Mouse (Mus musculus) megakaryocyte-erythroid progenitor cell, adult 5 weeks (primary cell): ENCODE measurements around the gene Olfr1015. TPM values are rescaled to one million over a fixed set of nuclear protein-coding genes. Genes with fewer than 3 reads are reported as not detected.

Source experiments
- polyA plus RNA-seq: library from polyadenylated mRNA; stranded (reverse); fragments of >175 nt; gene quantifications from 2 replicates; pipeline ENCODE4 v1.2.3, GENCODE M21; 2012

Olfr1015 gene
- polyA plus RNA-seq: not detected in 2 replicates

DNA sequence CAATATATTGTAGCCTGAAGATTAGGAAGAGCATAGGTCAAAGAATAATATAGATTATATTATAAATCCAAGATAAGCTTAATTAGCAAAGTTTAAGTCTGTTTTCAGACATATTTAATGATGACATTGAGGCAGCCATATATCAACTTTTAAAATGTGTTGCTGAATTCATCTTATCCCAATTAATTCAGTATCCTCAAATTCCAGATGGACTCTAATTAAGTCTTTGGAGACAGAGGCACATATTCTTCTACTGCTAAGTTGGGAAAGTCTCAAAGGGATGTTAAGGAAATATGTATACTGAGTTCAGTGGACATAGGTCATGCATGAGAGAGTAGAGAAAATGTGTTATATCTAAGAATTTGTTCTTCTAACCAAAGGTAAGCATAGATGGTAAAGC is at the start of gene Olfr1015:
Olfr1015 (plus strand) TSS at position 301 of the 400 bp plus-strand sequence.

DNA sequence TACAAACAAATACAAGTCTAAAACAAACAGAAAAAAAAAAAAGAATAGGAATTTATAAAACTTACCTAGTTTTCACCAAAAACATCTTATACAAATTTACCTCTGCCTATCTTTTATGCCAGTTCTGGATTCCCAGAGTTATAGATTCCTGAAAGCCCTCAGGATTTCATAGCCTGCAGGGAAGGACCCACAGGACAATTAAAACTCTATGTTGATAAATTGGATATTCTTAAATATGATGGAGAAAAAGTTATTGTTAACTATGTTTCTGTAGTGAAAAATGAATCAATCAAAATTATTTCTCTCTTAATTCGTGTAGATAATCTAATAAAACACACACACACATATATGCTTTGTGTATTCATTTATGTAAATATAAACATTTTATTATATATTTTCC is 19.2 kb upstream of the Olfr1015 start, which contains the start of gene Olfr1012:
Olfr1012 (minus strand) TSS at position 101 of the 400 bp plus-strand sequence.

GRCm38 (mm10) chr2:85766798-85767197 is 15.0 kb upstream of the Olfr1015 start, which contains the start of gene Olfr1013:
TSS of gene Olfr1013 (plus strand) at chr2:85767098.

GRCm38 (mm10) chr2:85772413-85772812 is 9.4 kb upstream of the Olfr1015 start, which contains the start of gene Olfr1014:
TSS of gene Olfr1014 (plus strand) at chr2:85772713.

GRCm38 (mm10) chr2:85802444-85802843 is 20.6 kb downstream of the Olfr1015 start, which contains the start of gene Olfr1016:
TSS of gene Olfr1016 (minus strand) at chr2:85802544.

DNA sequence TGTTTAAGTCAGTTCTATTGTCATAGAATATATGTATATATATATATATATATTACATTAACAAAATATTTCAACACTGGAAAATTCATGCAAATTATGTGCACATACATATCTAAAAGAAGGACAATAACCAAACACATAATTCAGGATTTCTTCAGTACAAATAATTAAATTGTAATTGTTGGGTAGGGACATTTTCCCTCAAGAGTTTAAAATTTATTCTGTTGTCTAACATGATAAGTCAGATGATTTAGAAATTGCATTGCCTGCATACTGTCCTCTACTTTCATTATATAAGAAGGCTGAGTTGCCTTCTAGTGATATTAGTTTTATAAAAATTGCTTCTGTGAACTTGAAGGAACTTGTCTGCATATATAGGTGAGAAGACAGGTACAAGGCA is 36.4 kb downstream of the Olfr1015 start, which contains the start of gene Olfr1018:
Olfr1018 (plus strand) TSS at position 301 of the 400 bp plus-strand sequence.

Other genes with a start within 250 kb of the Olfr1015 start
- gene Olfr996, start 202.8 kb upstream of the Olfr1015 start, polyA plus RNA-seq: not detected in 2 replicates
- 0.06 TPM in 1 of 2 replicates, not detected in the other for gene Olfr998, start 193.1 kb upstream of the Olfr1015 start, polyA plus RNA-seq
- gene Olfr1000, start 170.1 kb upstream of the Olfr1015 start, polyA plus RNA-seq: not detected in 2 replicates
- not detected in 2 replicates for gene Olfr1002, start 131.3 kb upstream of the Olfr1015 start, polyA plus RNA-seq
- not detected in 2 replicates for gene Olfr154, start 117.6 kb upstream of the Olfr1015 start, polyA plus RNA-seq
- gene Olfr1006, start 103.2 kb upstream of the Olfr1015 start, polyA plus RNA-seq: not detected in 2 replicates
- gene Olfr1008, start 92.6 kb upstream of the Olfr1015 start, polyA plus RNA-seq: not detected in 2 replicates
- gene Olfr1009, start 66.6 kb upstream of the Olfr1015 start, polyA plus RNA-seq: not detected in 2 replicates
- not detected in 2 replicates for gene Olfr1012, start 19.3 kb upstream of the Olfr1015 start, polyA plus RNA-seq
- not detected in 2 replicates for gene Olfr1013, start 14.9 kb upstream of the Olfr1015 start, polyA plus RNA-seq
- gene Olfr1014, start 9.3 kb upstream of the Olfr1015 start, polyA plus RNA-seq: not detected in 2 replicates
- gene Olfr1016, start 20.5 kb downstream of the Olfr1015 start, polyA plus RNA-seq: not detected in 2 replicates
- gene Olfr1018, start 36.5 kb downstream of the Olfr1015 start, polyA plus RNA-seq: not detected in 2 replicates
- not detected in 2 replicates for gene Olfr1019, start 63.5 kb downstream of the Olfr1015 start, polyA plus RNA-seq
- gene Olfr1020, start 65.0 kb downstream of the Olfr1015 start, polyA plus RNA-seq: not detected in 2 replicates
- gene Olfr1022, start 86.6 kb downstream of the Olfr1015 start, polyA plus RNA-seq: not detected in 2 replicates
- gene Olfr1023, start 103.6 kb downstream of the Olfr1015 start, polyA plus RNA-seq: not detected in 2 replicates
- not detected in 2 replicates for gene Olfr1024, start 123.0 kb downstream of the Olfr1015 start, polyA plus RNA-seq
- not detected in 2 replicates for gene Olfr1025-ps1, start 133.2 kb downstream of the Olfr1015 start, polyA plus RNA-seq
- gene Olfr1026, start 139.5 kb downstream of the Olfr1015 start, polyA plus RNA-seq: not detected in 2 replicates
- not detected in 2 replicates for gene Olfr1028, start 168.4 kb downstream of the Olfr1015 start, polyA plus RNA-seq
- not detected in 2 replicates for gene Olfr1029, start 191.9 kb downstream of the Olfr1015 start, polyA plus RNA-seq
- gene Olfr1030, start 197.3 kb downstream of the Olfr1015 start, polyA plus RNA-seq: not detected in 2 replicates
- not detected in 2 replicates for gene Olfr1031, start 208.3 kb downstream of the Olfr1015 start, polyA plus RNA-seq
- gene Olfr1032, start 223.5 kb downstream of the Olfr1015 start, polyA plus RNA-seq: not detected in 2 replicates
- gene Olfr1033, start 238.6 kb downstream of the Olfr1015 start, polyA plus RNA-seq: 0.02 TPM in 1 of 2 replicates, not detected in the other